Mouse (Mus musculus) T-helper 1 cell (primary cell): ENCODE results near the gene Rtl4.

Source experiments
- in situ Hi-C: fragments of 300-600 bp; cut with MboI, MseI; formaldehyde crosslinking; loops from one replicate; pipeline ENCODE4 v1.15.1; 2025; ENCODE audit warnings: high pct_unique_total_duplicates

Gene Rtl4

GRCm38 (mm10) chrX:144688207-144689118 lies at the start of gene Rtl4:
TSS of gene Rtl4 (plus strand) at chrX:144688907.
- in situ Hi-C loops = loop anchor here (10.0 kb wide), 1 partner anchor 956 kb away; no protein-coding TSS in a partner anchor

GRCm38 (mm10) chrX:144644756-144645155 lies 44.0 kb upstream of the Rtl4 start:
- in situ Hi-C loops = loop anchor here (5.0 kb wide), 1 partner anchor 237 kb away; no protein-coding TSS in a partner anchor

GRCm38 (mm10) chrX:144645394-144645793 lies 43.3 kb upstream of the Rtl4 start:
- in situ Hi-C loops = no loop called here

GRCm38 (mm10) chrX:144652196-144652595 lies 36.5 kb upstream of the Rtl4 start:
- in situ Hi-C loops = no loop called here

- in situ Hi-C loops = loop anchor here (10.0 kb wide), 1 partner anchor 957 kb away; no protein-coding TSS in a partner anchor
These were observed 965 bp upstream of the Rtl4 start for GRCm38 (mm10) chrX:144687742-144688141.

- in situ Hi-C loops = loop anchor here (10.0 kb wide), 1 partner anchor 957 kb away; no protein-coding TSS in a partner anchor
These were observed 733 bp upstream of the Rtl4 start, which contains the start of gene Trpc5 for GRCm38 (mm10) chrX:144688142-144688206. TSS of gene Trpc5 (minus strand) at chrX:144688180.

GRCm38 (mm10) chrX:144689119-144689858 lies 582 bp downstream of the Rtl4 start:
- in situ Hi-C loops = loop anchor here (10.0 kb wide), 1 partner anchor 956 kb away; no protein-coding TSS in a partner anchor

- in situ Hi-C loops = loop anchor here (10.0 kb wide), 1 partner anchor 955 kb away; no protein-coding TSS in a partner anchor
These were observed 1.1 kb downstream of the Rtl4 start for GRCm38 (mm10) chrX:144689859-144690181.

GRCm38 (mm10) chrX:144716330-144716729 lies 27.6 kb downstream of the Rtl4 start:
- in situ Hi-C loops = no loop called here

GRCm38 (mm10) chrX:144747528-144748049 lies 58.9 kb downstream of the Rtl4 start:
- in situ Hi-C loops = no loop called here

GRCm38 (mm10) chrX:144986980-144987379 lies 298.3 kb downstream of the Rtl4 start:
- in situ Hi-C loops = no loop called here

GRCm38 (mm10) chrX:145065484-145065913 lies 376.8 kb downstream of the Rtl4 start:
- in situ Hi-C loops = no loop called here

- in situ Hi-C loops = no loop called here
These were observed 401.1 kb downstream of the Rtl4 start for GRCm38 (mm10) chrX:145089802-145090201.

GRCm38 (mm10) chrX:145090360-145090759 lies 401.7 kb downstream of the Rtl4 start:
- in situ Hi-C loops = no loop called here

GRCm38 (mm10) chrX:145090964-145091363 lies 402.3 kb downstream of the Rtl4 start:
- in situ Hi-C loops = no loop called here
